Mouse (Mus musculus) left cerebral cortex, postnatal 4 days (tissue): ENCODE results near the gene Slc30a3. TPM values are rescaled to one million over a fixed set of nuclear protein-coding genes. Genes with fewer than 3 reads are reported as not detected.
A peak's percentile ranks its signal among the peaks of the same experiment; 100 is the strongest.

Source experiments
- DNase-seq: peaks from one replicate; pipeline ENCODE4 v3.0.0-alpha.2; 2022
- intact Hi-C: fragments of 180-260 bp; cut with DNase I; formaldehyde crosslinking; loops from one replicate; pipeline ENCODE4 v1.15.1; 2025
- total RNA-seq, 2 experiments: library from RNA; stranded (reverse); gene quantifications; 2 replicates each; pipeline ENCODE4 v1.2.3; 2021

Gene Slc30a3
- total RNA-seq, 2 experiments from 2014 or later, result 11.9 to 14.1 TPM

DNA sequence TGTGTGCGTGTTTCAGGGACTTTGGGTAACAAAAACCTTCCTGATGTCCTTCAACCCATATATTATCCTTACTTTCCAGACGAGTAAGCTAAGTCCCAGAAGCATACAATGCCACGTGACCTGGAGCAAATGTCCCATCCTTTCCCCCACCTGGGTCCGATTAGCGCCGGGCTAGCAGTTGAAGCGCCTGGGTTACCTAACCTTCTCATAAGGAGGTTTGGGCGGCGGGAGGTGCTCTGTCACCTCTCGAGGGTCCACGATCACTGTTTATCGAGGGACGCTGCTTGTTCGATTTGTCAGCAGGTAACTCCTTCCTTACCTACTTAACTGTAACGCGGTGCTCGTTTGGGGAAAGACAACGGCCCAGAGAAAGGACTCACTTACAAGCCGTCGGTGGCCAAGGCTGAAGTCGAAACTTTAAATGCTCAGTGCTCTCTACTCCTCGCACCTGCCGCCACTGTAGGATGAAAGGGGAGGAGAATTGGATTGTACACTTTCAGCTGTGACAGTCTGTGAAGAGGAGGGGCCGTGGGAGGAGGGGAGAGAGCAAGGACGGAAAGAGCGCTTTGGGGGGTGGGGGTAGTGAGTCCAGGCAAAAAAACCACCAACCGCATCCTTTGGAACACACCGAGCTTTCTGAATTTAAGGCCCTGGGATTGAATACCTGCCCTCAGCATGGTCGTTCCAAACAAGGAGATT is 13.8 kb downstream of the Slc30a3 start:
- intact Hi-C loops, result no loop called here

DNA sequence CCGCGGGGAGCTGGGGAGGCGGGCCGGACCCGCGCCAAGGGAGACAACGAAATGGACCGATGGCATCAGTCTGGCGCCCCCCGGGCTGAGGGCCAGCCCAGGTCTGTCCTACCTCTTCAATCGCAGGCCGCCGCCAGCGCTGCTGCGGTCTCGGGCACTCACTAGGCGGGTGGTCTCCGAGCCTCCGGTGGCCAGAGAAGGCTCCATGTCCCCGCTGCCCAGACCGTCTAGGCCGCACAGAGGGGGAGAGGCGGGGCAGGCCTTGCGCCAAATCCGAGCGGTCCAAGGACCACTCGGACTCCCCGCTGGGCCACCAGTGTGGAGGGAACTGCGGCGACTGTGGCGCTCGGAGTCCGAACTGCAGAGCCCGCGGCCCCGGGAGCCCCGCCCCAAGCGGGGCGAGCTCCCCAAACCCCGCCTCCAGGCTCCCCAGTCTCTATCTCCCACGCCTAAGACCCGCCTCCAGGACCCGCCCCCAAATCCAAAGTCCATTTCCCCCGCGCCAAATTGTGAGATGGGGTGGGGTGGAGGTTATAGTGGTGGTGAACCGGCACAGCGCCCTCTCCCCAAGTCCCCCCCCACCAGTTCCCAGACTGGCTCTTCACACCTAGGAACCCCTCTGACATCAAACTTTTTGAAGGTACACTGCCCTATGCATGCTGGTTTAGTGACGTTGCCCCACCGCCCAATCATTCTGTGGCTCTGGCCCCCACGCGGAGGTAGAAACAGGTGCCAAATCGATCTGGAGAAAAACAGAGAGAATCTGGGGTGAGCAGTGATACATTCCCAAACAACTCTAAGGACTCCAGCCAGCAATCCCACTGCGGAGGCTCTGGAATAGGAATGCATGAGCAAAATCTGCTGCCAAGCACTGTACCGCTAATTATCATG is 14.6 kb downstream of the Slc30a3 start:
- intact Hi-C loops, result no loop called here
- peak; percentile 26 for DNase-seq

More for the DNA sequence above, 13.8 kb downstream of the Slc30a3 start:
- no peak for DNase-seq

- no peak for DNase-seq
- intact Hi-C loops, result no loop called here
These were observed 15.6 kb downstream of the Slc30a3 start for GRCm38 (mm10) chr5:31092231-31092975.

GRCm38 (mm10) chr5:31087131-31087530 is 20.9 kb downstream of the Slc30a3 start:
- DNase-seq, result no peak
- intact Hi-C loops, result no loop called here

DNA sequence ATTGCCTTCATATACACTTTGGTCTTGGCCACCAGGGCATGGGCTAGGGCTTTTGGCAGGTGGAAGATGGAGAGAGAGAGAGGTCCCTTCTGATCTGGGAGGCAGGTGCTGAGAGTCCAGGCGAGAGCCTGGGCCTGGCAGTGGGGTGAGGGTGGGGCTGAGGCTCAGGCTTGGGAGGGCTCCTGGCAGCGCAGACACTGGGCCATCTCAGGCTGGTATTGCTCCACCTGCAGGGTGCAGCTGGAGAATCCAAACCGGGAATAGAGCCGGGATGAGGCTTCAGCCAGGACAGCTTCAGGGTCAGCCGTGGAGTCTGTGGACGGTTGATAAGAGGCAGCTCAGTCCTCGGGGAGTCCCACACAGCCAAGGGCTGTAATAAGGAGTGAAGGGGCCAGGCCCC is 21.4 kb downstream of the Slc30a3 start:
- DNase-seq, result no peak
- intact Hi-C loops, result no loop called here

DNA sequence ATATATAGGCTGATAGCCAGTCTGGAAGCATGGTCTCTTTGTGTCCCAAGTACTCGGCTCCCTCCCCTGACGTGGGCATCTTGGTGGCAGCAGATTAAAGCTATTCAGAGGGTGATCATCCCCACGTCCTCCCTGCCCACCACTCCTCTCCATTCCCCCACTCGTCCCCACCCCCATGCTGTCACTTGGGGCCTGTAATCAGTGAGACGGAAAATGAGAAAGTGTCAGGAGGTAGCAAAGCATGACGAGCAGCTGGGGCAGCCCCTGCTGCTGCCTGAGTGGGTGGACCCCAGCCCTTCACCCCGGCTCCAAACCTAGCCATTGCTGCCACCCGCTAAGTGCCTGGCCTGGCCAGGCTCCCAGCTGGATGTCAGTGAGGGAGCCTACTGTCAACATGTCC is 24.1 kb downstream of the Slc30a3 start:
- DNase-seq, result no peak
- intact Hi-C loops, result no loop called here

DNA sequence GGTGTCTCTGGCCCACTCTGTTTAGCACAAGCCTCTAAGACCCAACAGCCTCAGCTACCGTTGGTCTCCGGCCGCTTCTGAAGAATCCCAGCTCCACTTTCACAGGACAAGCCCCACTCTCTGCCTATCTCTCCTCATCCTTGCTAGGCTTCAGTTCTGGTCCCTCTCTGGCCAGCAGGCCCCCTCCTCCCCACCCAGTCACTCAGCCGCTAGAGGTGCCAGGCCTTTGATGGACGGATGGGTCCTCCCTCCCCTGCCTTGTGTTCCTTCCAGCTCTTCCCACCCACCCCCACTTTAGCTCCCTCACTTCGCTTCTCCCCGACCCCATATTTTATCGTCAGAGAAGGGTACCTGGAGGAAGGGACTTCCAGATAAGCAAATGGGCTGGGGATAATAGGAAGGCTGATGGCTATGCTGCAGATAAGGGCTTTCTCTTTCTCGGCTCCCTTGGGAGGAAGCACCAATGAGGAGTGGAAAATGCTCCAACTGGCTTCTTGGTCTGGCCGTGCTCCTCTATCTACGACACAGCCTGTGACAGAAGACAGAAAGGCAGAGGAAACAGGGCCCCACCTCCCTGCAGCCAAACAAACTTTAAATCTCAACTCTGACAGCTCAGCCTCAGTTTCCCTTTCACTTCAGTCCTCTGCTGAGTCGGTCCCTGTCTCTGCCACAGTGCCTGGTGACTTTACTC is 25.0 kb downstream of the Slc30a3 start:
- DNase-seq, result no peak
- intact Hi-C loops, result no loop called here

GRCm38 (mm10) chr5:31082355-31082754 is 25.7 kb downstream of the Slc30a3 start:
- intact Hi-C loops, result no loop called here

GRCm38 (mm10) chr5:31081386-31081785 is 26.7 kb downstream of the Slc30a3 start:
- intact Hi-C loops, result no loop called here

More at GRCm38 (mm10) chr5:31082355-31082754, 25.7 kb downstream of the Slc30a3 start:
- peak; percentile 75 for DNase-seq

GRCm38 (mm10) chr5:31080795-31081164 is 27.3 kb downstream of the Slc30a3 start:
- intact Hi-C loops, result no loop called here
- DNase-seq, result no peak

More at GRCm38 (mm10) chr5:31081386-31081785, 26.7 kb downstream of the Slc30a3 start:
- peak; percentile 63 for DNase-seq

GRCm38 (mm10) chr5:31080059-31080794 is 27.8 kb downstream of the Slc30a3 start:
- DNase-seq, result no peak
- intact Hi-C loops, result no loop called here

GRCm38 (mm10) chr5:31076346-31076745 is 31.7 kb downstream of the Slc30a3 start:
- intact Hi-C loops, result no loop called here
- DNase-seq, result no peak

GRCm38 (mm10) chr5:31073176-31073575 is 34.9 kb downstream of the Slc30a3 start:
- intact Hi-C loops, result no loop called here
- DNase-seq, result no peak

DNA sequence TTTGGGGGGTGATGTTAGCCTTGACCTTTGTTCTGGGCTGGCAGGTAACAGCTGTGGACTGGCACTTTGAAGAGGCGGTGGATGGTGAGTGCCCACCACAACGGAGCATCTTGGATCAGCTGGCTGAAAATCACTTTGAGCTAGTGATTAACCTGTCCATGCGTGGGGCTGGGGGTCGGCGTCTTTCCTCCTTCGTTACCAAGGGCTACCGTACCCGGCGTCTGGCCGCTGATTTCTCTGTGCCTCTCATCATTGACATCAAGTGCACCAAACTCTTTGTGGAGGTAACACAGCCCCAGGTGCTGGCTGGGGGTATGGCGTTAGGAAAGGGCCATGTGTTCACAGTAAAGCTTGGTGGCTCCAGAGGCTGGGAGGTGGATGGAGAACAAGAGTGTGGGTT is 36.2 kb downstream of the Slc30a3 start:
- intact Hi-C loops, result no loop called here
- DNase-seq, result no peak

DNA sequence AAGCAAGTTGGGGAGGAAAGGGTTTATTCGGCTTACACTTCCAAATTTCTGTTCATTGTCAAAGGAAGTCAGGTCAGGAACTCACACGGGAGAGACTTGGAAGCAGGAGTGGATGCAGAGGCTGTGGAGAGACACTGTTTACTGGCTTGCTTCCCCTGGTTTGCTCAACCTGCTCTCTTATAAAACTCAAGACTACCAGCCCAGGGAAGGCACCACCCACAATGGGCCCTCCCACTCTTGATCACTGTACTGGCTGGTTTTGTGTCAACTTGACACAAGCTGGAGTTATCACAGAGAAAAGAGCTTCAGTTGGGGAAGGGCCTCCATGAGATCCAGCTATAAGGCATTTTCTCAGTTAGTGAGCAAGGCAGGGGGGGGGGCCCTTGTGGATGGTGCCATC is 37.0 kb downstream of the Slc30a3 start:
- intact Hi-C loops, result no loop called here
- no peak for DNase-seq

DNA sequence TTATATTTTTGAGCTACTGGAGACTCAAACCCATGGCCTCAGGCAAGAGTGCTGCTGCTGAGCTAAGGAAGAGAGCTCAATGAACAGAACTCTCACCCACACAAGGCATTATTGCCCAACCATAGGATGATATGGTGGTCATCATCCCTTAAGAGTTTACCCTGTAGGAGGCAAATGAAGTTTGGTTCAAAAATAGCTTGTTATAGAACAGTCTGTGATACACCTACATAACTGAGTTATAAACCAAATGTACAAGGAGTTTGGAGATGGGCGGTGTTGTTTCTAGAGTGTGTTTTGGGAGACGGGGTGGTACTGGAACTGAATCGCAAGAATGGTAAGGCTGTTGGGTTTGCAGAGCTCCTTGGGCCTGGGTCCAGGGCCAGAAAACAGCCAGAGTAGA is 38.2 kb downstream of the Slc30a3 start:
- intact Hi-C loops, result no loop called here
- DNase-seq, result no peak

DNA sequence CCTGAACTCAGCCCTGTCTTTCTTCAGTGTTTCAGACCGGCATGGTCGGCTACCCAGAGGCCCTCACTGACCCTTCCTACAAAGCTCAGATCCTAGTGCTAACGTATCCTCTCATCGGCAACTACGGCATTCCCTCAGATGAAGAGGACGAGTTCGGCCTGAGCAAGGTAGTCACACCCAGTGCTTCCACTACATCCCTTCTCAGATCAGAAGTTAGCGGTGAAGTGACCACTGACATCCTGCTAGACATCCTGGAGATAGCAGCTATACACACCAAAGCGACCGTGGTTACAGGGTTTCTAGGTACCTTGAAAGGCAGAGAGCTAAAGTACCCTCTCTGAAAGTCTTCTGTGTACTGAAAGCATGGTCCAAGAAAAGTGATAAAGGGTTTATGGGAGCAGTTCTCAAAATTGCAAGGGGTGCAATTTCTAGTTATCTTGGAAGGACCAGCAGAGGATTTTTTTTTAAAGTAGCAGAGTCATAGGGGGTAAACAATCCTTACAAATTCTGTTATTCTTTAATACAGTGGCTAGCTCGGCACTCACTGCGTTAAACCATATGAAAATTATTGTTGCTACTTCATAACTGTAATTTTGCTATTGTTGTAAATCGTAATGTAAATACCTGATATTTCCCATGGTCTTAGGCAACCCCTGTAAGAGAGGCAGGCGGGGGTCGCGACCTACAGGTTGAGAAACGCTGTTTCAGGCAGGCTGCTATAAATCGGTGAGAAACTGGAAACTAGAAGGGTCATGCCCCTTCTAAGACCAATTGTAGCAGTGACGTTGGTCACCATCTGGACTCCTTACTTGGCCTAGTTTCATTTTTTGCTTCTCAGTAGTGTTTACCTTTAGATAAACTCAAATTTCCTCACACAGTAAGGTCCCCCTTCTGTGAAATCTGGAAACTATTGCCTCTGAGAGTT is 52.6 kb downstream of the Slc30a3 start:
- no peak for DNase-seq
- intact Hi-C loops, result no loop called here

- DNase-seq, result peak; percentile 95
- intact Hi-C loops, result no loop called here
These were observed 53.5 kb downstream of the Slc30a3 start, which contains the start of gene Cad for GRCm38 (mm10) chr5:31054261-31055215. TSS of gene Cad (plus strand) at chr5:31054780.
